Mouse (Mus musculus) forebrain, embryonic 13.5 days (tissue): ENCODE measurements around the gene Olfr1423. TPM values are rescaled to one million over a fixed set of nuclear protein-coding genes. Genes with fewer than 3 reads are reported as not detected.
"Not testable (repeated sequence)": the region's sequence is repeated elsewhere in the genome, so short reads cannot be mapped to it uniquely, and the experiment has no call there.

Experiments used
- ATAC-seq: fragments of 200-750 bp; cut with Nextera tagmentation; 2 replicates; pipeline ENCODE4 v1.8.0; 2017
- H3K27ac ChIP-seq: fragments of 300-500 bp; sonication (generic); 2 replicates; pipeline ENCODE4 v1.5.1; 2015; ENCODE audit warnings: inconsistent platforms, mild to moderate bottlenecking, moderate library complexity
- H3K27me3 ChIP-seq: fragments of 300-500 bp; sonication (generic); 2 replicates; pipeline ENCODE4 v1.6.1; 2015; ENCODE audit warnings: mild to moderate bottlenecking, inconsistent platforms
- H3K36me3 ChIP-seq: fragments of 300-500 bp; sonication (generic); 2 replicates; pipeline ENCODE4 v1.6.1; 2015; ENCODE audit warnings: mild to moderate bottlenecking, inconsistent platforms; ENCODE audit not compliant: poor library complexity, severe bottlenecking
- H3K4me1 ChIP-seq: fragments of 300-500 bp; sonication (generic); 2 replicates; pipeline ENCODE4 v1.6.1; 2015; ENCODE audit warnings: inconsistent platforms
- H3K4me2 ChIP-seq: fragments of 300-500 bp; sonication (generic); 2 replicates; pipeline ENCODE4 v1.6.1; 2015; ENCODE audit warnings: inconsistent platforms, mild to moderate bottlenecking, moderate library complexity
- H3K4me3 ChIP-seq: fragments of 300-500 bp; sonication (generic); 2 replicates; pipeline ENCODE4 v1.5.1; 2015; ENCODE audit warnings: mild to moderate bottlenecking, inconsistent platforms
- H3K9ac ChIP-seq: fragments of 300-500 bp; sonication (generic); 2 replicates; pipeline ENCODE4 v1.6.1; 2015; ENCODE audit warnings: mild to moderate bottlenecking, inconsistent platforms
- H3K9me3 ChIP-seq: fragments of 300-500 bp; sonication (generic); replicated peaks from 2 replicates; pipeline ENCODE4 v1.6.1; 2016; ENCODE audit warnings: inconsistent platforms
- WGBS: fragments of 180-500 bp; shearing (Covaris S2); methylation state at CpG from one replicate; pipeline ENCODE4 v1.1.7; 2015; 5-methylcytosine and 5-hydroxymethylcytosine counted together
- polyA plus RNA-seq: library from polyadenylated mRNA; unstranded; fragments of >200 nt; fragmentation: Nextera tagmentation; extraction: Ambion mirVana; gene quantifications from 2 replicates; pipeline ENCODE4 v1.2.1, GENCODE M21; 2015

The Olfr1423 gene
- polyA plus RNA-seq, 1 experiment from 2014 or later, result not detected

DNA sequence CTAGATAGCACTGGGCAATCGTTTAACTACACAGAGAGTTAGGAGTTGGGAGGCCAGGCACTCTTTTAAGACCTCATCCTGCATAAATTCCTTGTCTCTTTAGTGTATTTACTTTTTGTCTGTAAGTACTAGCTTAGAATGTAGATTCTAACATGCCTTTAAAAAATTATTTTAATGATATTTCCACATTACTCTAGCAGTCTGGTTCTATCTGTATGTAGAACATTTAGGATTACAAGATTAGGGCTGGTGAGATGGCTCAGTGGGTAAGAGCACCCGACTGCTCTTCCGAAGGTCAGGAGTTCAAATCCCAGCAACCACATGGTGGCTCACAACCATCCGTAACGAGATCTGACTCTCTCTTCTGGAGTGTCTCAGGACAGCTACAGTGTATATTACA lies 56.5 kb downstream of the Olfr1423 start:
- H3K9me3 ChIP-seq, H3K4me3 ChIP-seq, ATAC-seq, H3K4me1 ChIP-seq, H3K4me2 ChIP-seq, H3K9ac ChIP-seq, H3K27me3 ChIP-seq, H3K27ac ChIP-seq: not testable (repeated sequence)
- WGBS, result 87% methylated on average over 5 of the region's 5 CpGs
- peaks cover 93% of the 10 kb centered on the region for H3K36me3 ChIP-seq

Other genes with a start within 250 kb of the Olfr1423 start
- gene Stx3, start 221.9 kb downstream of the Olfr1423 start, polyA plus RNA-seq, result 6.5 and 8.2 TPM in 2 replicates
- 0.12 TPM in 1 of 2 replicates, not detected in the other for gene Olfr1417, start 202.1 kb downstream of the Olfr1423 start, polyA plus RNA-seq
- gene Olfr1418, start 180.3 kb downstream of the Olfr1423 start, polyA plus RNA-seq, result not detected in 2 replicates
- not detected in 2 replicates for gene Olfr1419, start 166.2 kb downstream of the Olfr1423 start, polyA plus RNA-seq
- 0.05 TPM in 1 of 2 replicates, not detected in the other for gene Olfr1420, start 154.8 kb downstream of the Olfr1423 start, polyA plus RNA-seq
- 18.9 and 21.4 TPM in 2 replicates for gene Patl1, start 128.9 kb downstream of the Olfr1423 start, polyA plus RNA-seq
- gene Osbp, start 75.4 kb downstream of the Olfr1423 start, polyA plus RNA-seq, result 4.1 and 4.9 TPM in 2 replicates
- gene Olfr1424, start 21.4 kb upstream of the Olfr1423 start, polyA plus RNA-seq, result not detected in 2 replicates
- not detected in 2 replicates for gene Olfr1425, start 36.4 kb upstream of the Olfr1423 start, polyA plus RNA-seq
- gene Olfr1426, start 50.7 kb upstream of the Olfr1423 start, polyA plus RNA-seq, result not detected in 2 replicates
- not detected in 2 replicates for gene Olfr1427, start 62.0 kb upstream of the Olfr1423 start, polyA plus RNA-seq
- not detected in 2 replicates for gene Olfr1428, start 74.6 kb upstream of the Olfr1423 start, polyA plus RNA-seq
- not detected in 2 replicates for gene Olfr76, start 81.9 kb upstream of the Olfr1423 start, polyA plus RNA-seq
- not detected in 2 replicates for gene Olfr1555-ps1, start 128.8 kb upstream of the Olfr1423 start, polyA plus RNA-seq
- gene Olfr1431, start 159.3 kb upstream of the Olfr1423 start, polyA plus RNA-seq, result not detected in 2 replicates
- gene Olfr1432, start 191.3 kb upstream of the Olfr1423 start, polyA plus RNA-seq, result not detected in 2 replicates
- gene Olfr262, start 200.3 kb upstream of the Olfr1423 start, polyA plus RNA-seq, result not detected in 2 replicates
- not detected in 2 replicates for gene Olfr235, start 219.7 kb upstream of the Olfr1423 start, polyA plus RNA-seq
- not detected in 2 replicates for gene Olfr1434, start 238.5 kb upstream of the Olfr1423 start, polyA plus RNA-seq